Mouse (Mus musculus): Measurements from ENCODE around the gene Cstad. TPM values are rescaled to one million over a fixed set of nuclear protein-coding genes. Genes with fewer than 3 reads are reported as not detected.

Cstad gene
- polyA plus RNA-seq, 1 experiment from 2014 or later: 0.69 TPM

GRCm38 (mm10) chr2:30636266-30636671 lies 41.4 kb downstream of the Cstad start:
- Histone ChIP-seq H3K9me3 (ENCODE audit: control insufficient read depth, low read length) (no peaks in the 10 kb centered on the region), H3K27ac (ENCODE audit: low read length) (peak overlapping the region; percentile 69), H3K4me2 (ENCODE audit: low read depth, low read length) (no peak overlapping the region; the same call in 1 of the 2 replicates), H3K9ac (ENCODE audit: low read length) (peak overlapping the region; percentile 44; the same call in 1 of the 2 replicates), H3K27me3 (ENCODE audit: control insufficient read depth, insufficient read depth, low read depth, low read length) (no peaks in the 10 kb centered on the region), H3K4me1 (replicated peaks; ENCODE audit: control insufficient read depth, insufficient read depth, low read length) (peaks cover 24% of the 10 kb centered on the region), H3K4me3 (ENCODE audit: low read length) (no peak overlapping the region), H3K36me3 (ENCODE audit: control insufficient read depth, insufficient read depth, low read length) (no peaks in the 10 kb centered on the region)
- peak; percentile 20; the same call in 1 of the 2 replicates for ATAC-seq (ENCODE audit: low read depth)
- WGBS: 46% methylated on average over 5 of the region's 5 CpGs

- no peak overlapping the region for H3K4me2 ChIP-seq (ENCODE audit: low read depth, low read length)
- H3K4me3 ChIP-seq (ENCODE audit: low read length): no peak overlapping the region
- H3K4me1 ChIP-seq (replicated peaks; ENCODE audit: control insufficient read depth, insufficient read depth, low read length): peaks cover 32% of the 10 kb centered on the region
- WGBS: 81% methylated on average over 6 of the region's 6 CpGs
- no peaks in the 10 kb centered on the region for H3K36me3 ChIP-seq (ENCODE audit: control insufficient read depth, insufficient read depth, low read length)
- ATAC-seq (ENCODE audit: low read depth): no peak
- no peak overlapping the region for H3K9ac ChIP-seq (ENCODE audit: low read length)
- H3K27ac ChIP-seq (ENCODE audit: low read length): no peak overlapping the region
- no peaks in the 10 kb centered on the region for H3K9me3 ChIP-seq (ENCODE audit: control insufficient read depth, low read length)
- no peaks in the 10 kb centered on the region for H3K27me3 ChIP-seq (ENCODE audit: control insufficient read depth, insufficient read depth, low read depth, low read length)
These were observed 43.2 kb downstream of the Cstad start for GRCm38 (mm10) chr2:30637991-30638390.

- H3K36me3 ChIP-seq (ENCODE audit: control insufficient read depth, insufficient read depth, low read length): no peaks in the 10 kb centered on the region
- no peaks in the 10 kb centered on the region for H3K9me3 ChIP-seq (ENCODE audit: control insufficient read depth, low read length)
- H3K27ac ChIP-seq (ENCODE audit: low read length): peak overlapping the region; percentile 64
- H3K9ac ChIP-seq (ENCODE audit: low read length): peak overlapping the region; percentile 39; the same call in 1 of the 2 replicates
- peak; percentile 54 for ATAC-seq (ENCODE audit: low read depth)
- peaks cover 34% of the 10 kb centered on the region for H3K4me1 ChIP-seq (replicated peaks; ENCODE audit: control insufficient read depth, insufficient read depth, low read length)
- H3K4me2 ChIP-seq (ENCODE audit: low read depth, low read length): peak overlapping the region; percentile 37
- 11% methylated on average over 11 of the region's 11 CpGs for WGBS
- no peaks in the 10 kb centered on the region for H3K27me3 ChIP-seq (ENCODE audit: control insufficient read depth, insufficient read depth, low read depth, low read length)
- no peak overlapping the region for H3K4me3 ChIP-seq (ENCODE audit: low read length)
These were observed 45.2 kb downstream of the Cstad start for GRCm38 (mm10) chr2:30640021-30640481.

GRCm38 (mm10) chr2:30642810-30643209 lies 48.0 kb downstream of the Cstad start:
- H3K4me3 ChIP-seq (ENCODE audit: low read length): no peak overlapping the region
- H3K27me3 ChIP-seq (ENCODE audit: control insufficient read depth, insufficient read depth, low read depth, low read length): no peaks in the 10 kb centered on the region
- H3K9me3 ChIP-seq (ENCODE audit: control insufficient read depth, low read length): no peaks in the 10 kb centered on the region
- H3K27ac ChIP-seq (ENCODE audit: low read length): no peak overlapping the region
- 16% methylated on average over 5 of the region's 5 CpGs for WGBS
- no peak overlapping the region for H3K4me2 ChIP-seq (ENCODE audit: low read depth, low read length)
- H3K9ac ChIP-seq (ENCODE audit: low read length): no peak overlapping the region
- no peaks in the 10 kb centered on the region for H3K36me3 ChIP-seq (ENCODE audit: control insufficient read depth, insufficient read depth, low read length)
- peaks cover 37% of the 10 kb centered on the region for H3K4me1 ChIP-seq (replicated peaks; ENCODE audit: control insufficient read depth, insufficient read depth, low read length)
- no peak for ATAC-seq (ENCODE audit: low read depth)

- Histone ChIP-seq H3K4me3 (ENCODE audit: low read length) (no peak overlapping the region), H3K36me3 (ENCODE audit: control insufficient read depth, insufficient read depth, low read length) (no peaks in the 10 kb centered on the region), H3K27me3 (ENCODE audit: control insufficient read depth, insufficient read depth, low read depth, low read length) (no peaks in the 10 kb centered on the region), H3K4me1 (replicated peaks; ENCODE audit: control insufficient read depth, insufficient read depth, low read length) (peaks cover 42% of the 10 kb centered on the region), H3K4me2 (ENCODE audit: low read depth, low read length) (no peak overlapping the region), H3K9ac (ENCODE audit: low read length) (no peak overlapping the region), H3K9me3 (ENCODE audit: control insufficient read depth, low read length) (no peaks in the 10 kb centered on the region), H3K27ac (ENCODE audit: low read length) (no peak overlapping the region)
- no peak for ATAC-seq (ENCODE audit: low read depth)
- 61% methylated on average over 7 of the region's 7 CpGs for WGBS
These were observed 48.6 kb downstream of the Cstad start for GRCm38 (mm10) chr2:30643422-30643821.

- no peaks in the 10 kb centered on the region for H3K9me3 ChIP-seq (ENCODE audit: control insufficient read depth, low read length)
- ATAC-seq (ENCODE audit: low read depth): peak; percentile 67
- H3K27ac ChIP-seq (ENCODE audit: low read length): peak overlapping the region; percentile 83
- WGBS: 10% methylated on average over 5 of the region's 5 CpGs
- H3K36me3 ChIP-seq (ENCODE audit: control insufficient read depth, insufficient read depth, low read length): no peaks in the 10 kb centered on the region
- H3K27me3 ChIP-seq (ENCODE audit: control insufficient read depth, insufficient read depth, low read depth, low read length): no peaks in the 10 kb centered on the region
- peak overlapping the region; percentile 55 for H3K9ac ChIP-seq (ENCODE audit: low read length)
- H3K4me3 ChIP-seq (ENCODE audit: low read length): no peak overlapping the region
- peaks cover 31% of the 10 kb centered on the region for H3K4me1 ChIP-seq (replicated peaks; ENCODE audit: control insufficient read depth, insufficient read depth, low read length)
- H3K4me2 ChIP-seq (ENCODE audit: low read depth, low read length): no peak overlapping the region
These were observed 52.0 kb downstream of the Cstad start for GRCm38 (mm10) chr2:30646833-30647232.

GRCm38 (mm10) chr2:30647303-30647881 lies 52.6 kb downstream of the Cstad start:
- Histone ChIP-seq H3K27me3 (ENCODE audit: control insufficient read depth, insufficient read depth, low read depth, low read length) (no peaks in the 10 kb centered on the region), H3K36me3 (ENCODE audit: control insufficient read depth, insufficient read depth, low read length) (no peaks in the 10 kb centered on the region), H3K9me3 (ENCODE audit: control insufficient read depth, low read length) (no peaks in the 10 kb centered on the region), H3K9ac (ENCODE audit: low read length) (peak overlapping the region; percentile 55), H3K27ac (ENCODE audit: low read length) (peak overlapping the region; percentile 83), H3K4me3 (ENCODE audit: low read length) (no peak overlapping the region), H3K4me2 (ENCODE audit: low read depth, low read length) (no peak overlapping the region), H3K4me1 (replicated peaks; ENCODE audit: control insufficient read depth, insufficient read depth, low read length) (peaks cover 34% of the 10 kb centered on the region)
- ATAC-seq (ENCODE audit: low read depth): peak; percentile 84
- WGBS: 18% methylated on average over 11 of the region's 11 CpGs

GRCm38 (mm10) chr2:30647882-30648494 lies 53.1 kb downstream of the Cstad start:
- no peak for ATAC-seq (ENCODE audit: low read depth)
- Histone ChIP-seq H3K4me2 (ENCODE audit: low read depth, low read length) (no peak overlapping the region), H3K4me3 (ENCODE audit: low read length) (no peak overlapping the region), H3K27me3 (ENCODE audit: control insufficient read depth, insufficient read depth, low read depth, low read length) (no peaks in the 10 kb centered on the region), H3K27ac (ENCODE audit: low read length) (no peak overlapping the region), H3K36me3 (ENCODE audit: control insufficient read depth, insufficient read depth, low read length) (no peaks in the 10 kb centered on the region), H3K9ac (ENCODE audit: low read length) (no peak overlapping the region), H3K9me3 (ENCODE audit: control insufficient read depth, low read length) (no peaks in the 10 kb centered on the region), H3K4me1 (replicated peaks; ENCODE audit: control insufficient read depth, insufficient read depth, low read length) (peaks cover 34% of the 10 kb centered on the region)
- WGBS: 25% methylated on average over 13 of the region's 13 CpGs

- no peaks in the 10 kb centered on the region for H3K36me3 ChIP-seq (ENCODE audit: control insufficient read depth, insufficient read depth, low read length)
- H3K4me2 ChIP-seq (ENCODE audit: low read depth, low read length): no peak overlapping the region
- H3K27ac ChIP-seq (ENCODE audit: low read length): no peak overlapping the region
- peaks cover 34% of the 10 kb centered on the region for H3K4me1 ChIP-seq (replicated peaks; ENCODE audit: control insufficient read depth, insufficient read depth, low read length)
- H3K9me3 ChIP-seq (ENCODE audit: control insufficient read depth, low read length): no peaks in the 10 kb centered on the region
- WGBS: 69% methylated on average over 9 of the region's 9 CpGs
- no peak overlapping the region for H3K4me3 ChIP-seq (ENCODE audit: low read length)
- H3K9ac ChIP-seq (ENCODE audit: low read length): peak overlapping the region; percentile 23; the same call in 1 of the 2 replicates
- no peaks in the 10 kb centered on the region for H3K27me3 ChIP-seq (ENCODE audit: control insufficient read depth, insufficient read depth, low read depth, low read length)
- no peak for ATAC-seq (ENCODE audit: low read depth)
These were observed 55.4 kb downstream of the Cstad start for GRCm38 (mm10) chr2:30650249-30650648.
